Mouse (Mus musculus) frontal cortex, postnatal 14 days (tissue): ENCODE data around the gene Yaf2.

Experiments used
- DNase-seq, 2 experiments: peaks; one replicate each; pipeline ENCODE4 v3.0.0; 2022; ENCODE audit warnings: low spot score in 2 of 2

The Yaf2 gene

DNA sequence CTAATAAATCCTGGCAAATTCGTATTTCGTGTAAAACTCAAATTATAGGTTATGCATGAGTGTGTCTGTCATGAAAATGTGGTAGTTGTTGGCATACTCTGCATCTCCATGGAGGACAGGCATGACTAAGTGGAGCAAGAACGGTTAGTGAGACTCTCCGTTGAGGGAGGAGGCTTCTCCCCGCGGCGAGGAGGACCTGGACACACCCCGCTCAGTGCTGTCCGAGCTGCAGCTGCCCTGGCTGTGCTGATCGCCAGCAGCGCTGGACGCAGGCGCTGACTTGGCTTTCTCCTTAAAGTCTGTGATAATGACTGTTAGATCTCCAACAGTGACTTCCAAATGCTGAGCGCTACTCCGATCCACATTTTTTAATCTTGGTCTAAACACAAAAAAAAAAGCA is 51.5 kb downstream of the Yaf2 start:
- no peak for DNase-seq

DNA sequence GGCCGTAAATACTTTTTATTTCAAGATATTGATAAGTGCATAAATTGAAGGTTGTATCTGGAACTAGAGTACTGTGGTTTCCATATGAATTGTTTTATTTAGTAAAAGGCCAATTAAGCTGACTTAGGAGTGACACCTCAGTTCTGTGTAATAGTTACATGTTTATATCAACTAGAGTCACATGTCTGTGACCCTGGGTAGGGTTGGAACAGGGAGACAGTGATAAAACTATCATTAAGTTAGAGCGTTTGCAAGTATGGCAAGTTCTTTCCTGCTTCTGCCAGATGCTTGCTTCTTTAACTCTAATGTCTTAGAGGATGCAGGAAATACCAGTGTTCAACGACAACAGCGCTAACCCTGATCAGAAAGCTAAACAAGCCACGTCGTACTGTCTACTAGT is 52.4 kb downstream of the Yaf2 start:
- DNase-seq, result no peak

DNA sequence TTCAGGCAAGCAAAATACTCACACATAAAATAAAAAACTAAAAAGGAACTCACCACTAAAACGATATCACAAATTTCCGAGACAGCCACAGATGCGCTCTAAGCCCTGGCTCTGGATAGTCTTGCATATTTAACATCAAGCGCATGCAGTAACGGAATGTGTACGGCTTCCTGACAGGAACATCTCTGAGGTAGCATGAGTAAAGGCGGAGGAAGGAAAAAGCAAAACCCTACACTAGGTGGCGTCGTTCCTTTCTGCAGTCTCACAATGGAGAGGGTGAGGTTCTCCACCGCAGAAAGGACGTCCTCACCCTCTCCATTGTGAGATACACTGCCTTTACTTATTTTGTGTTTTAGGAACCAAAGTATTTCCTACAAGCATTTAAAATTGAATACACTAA is 53.4 kb downstream of the Yaf2 start:
- no peak for DNase-seq

DNA sequence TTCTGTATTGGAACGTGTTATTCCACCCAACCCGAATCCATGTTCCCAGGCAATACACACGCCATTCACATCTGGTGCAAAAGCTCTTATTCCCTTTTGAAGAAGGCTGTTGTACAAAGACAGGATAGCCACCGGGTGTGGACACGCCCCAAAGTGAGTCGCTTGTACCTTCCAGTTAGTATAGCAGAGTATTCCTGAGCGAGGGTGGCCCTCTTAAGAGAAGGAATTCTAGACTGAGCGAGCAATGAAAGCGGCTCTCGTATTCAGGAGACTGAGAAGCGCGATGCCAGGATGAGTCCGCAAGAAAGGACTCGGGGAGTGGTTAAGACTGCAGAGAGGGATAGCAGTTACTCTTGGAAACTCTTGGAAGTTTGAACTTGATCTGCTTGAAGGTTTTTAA is 60.5 kb downstream of the Yaf2 start:
- DNase-seq, result peak in 1 of 2 experiments; percentile 7

DNA sequence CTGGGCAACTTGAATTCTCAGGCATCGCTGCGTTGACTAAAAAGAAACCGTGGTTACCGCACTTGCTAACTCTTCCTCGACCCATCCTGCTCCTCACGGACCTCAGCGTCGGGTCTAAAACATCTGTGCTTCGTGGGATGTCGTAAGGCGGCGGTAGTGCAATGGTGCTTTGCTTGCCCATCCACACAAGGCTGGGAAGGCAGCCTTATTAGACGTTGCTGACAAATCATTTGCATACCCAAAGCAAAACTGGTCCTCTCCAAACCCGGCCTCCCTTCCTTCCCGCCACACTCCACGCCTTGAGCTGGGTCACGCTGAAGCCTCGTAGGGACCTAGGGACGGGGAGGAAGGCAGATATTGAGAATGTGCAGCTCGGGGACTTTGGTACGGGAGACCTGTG is 61.1 kb downstream of the Yaf2 start:
- no peak for DNase-seq

DNA sequence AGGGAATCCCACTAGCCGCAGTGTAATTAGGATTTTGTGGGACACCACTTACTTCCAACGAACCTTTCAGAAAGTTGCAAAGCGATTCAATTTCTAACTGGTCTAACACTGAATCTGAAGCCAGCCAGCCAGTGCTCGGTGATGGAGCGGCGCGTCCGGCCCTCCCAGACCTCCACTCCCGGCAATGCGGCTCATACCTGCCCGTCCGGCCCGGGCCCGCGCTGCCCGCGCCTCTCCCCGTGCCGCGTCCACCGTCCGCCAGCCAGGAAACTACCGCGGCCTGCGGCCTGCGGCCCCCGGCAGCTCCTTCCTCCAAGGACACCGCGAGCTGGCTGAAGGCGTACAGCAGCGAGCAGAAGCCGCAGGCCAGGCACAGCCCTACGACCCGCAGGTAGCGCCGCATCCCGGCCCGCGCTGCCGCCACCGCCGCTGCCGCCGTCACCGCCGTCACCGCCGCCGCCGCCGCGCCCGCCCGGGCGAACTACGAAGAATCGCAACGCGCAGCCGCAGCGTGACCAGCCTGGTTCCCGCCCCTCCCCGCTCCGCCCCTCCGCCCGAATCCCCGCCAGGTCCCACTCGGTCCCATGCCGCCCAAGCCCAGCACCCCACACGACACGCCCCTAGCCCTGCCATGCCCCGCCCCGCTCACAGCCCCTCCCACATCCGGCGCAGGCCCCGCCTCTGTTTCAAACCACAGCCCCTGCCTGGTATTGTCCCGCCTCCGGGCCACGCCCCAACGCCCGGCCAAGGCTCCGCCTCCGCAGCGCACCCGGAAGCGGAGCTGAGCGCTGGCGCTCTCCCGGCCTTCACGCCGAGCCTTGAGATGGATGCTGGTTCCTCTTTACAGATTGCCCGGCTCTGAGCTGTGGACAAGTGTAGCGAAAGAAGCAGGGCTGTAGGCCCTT is 61.8 kb downstream of the Yaf2 start, which contains the start of gene Gxylt1:
Gene Gxylt1 (minus strand): TSS at position 501 of the 905 bp plus-strand sequence.
- DNase-seq, result peak; percentile 98 to 100

DNA sequence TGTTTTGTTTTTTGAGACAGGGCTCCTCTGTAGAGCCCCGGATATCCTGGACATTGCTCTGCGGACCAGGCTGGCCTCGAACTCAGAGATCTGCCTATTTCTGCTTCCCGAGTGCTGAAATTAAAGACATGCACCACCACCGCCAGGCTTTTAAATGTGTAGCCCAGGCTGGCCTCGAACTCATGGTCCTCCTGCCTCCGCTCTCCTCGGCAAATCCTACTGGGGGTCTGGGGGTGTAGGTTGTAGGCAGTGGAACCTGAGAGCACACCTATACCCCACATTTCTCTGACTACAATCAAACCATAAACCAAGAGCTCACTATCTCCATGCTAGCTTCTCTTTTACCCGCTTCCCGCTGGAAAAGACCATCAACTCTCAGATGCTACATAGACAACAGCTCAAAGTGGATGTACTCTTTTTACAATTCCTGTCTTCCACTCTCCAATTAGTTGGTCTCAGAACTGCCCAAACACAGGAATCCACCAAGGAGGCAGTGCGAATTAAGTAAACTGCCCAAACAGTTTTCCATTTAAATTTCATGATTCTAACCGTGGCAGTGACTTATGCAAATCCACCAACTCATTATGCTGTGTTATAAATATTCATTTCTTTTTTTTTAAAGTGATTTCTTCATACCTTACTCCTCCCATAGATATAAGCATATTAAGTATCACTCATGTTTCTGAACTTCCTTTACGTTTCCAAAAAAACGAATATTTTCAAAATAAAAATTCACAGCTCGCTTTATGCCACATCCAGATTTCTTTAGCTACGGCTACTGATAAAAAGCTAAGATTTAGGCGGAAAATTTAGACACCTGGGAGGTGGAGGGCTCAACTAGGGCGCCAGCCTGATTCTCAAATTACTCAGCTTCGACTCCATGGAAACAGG is 62.7 kb downstream of the Yaf2 start:
- DNase-seq, result no peak

DNA sequence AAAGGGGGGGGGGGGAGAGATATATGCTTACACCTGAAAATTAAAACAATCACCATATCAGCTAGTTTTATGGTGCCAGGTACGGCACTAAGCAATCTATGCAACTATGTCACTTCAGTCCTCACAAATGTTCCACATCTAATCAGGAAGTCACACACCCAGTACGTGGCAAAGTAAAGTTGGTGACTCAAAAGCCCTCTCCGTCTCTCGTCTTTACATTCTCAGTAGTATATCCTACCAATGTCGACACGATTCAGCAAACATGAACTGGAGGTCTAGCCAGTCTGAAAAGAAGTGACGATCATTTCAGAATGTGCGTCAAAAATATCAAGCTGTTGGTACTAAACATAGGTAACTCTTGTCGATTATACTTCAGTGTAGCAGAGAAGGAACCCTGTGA is 63.8 kb downstream of the Yaf2 start:
- no peak for DNase-seq

DNA sequence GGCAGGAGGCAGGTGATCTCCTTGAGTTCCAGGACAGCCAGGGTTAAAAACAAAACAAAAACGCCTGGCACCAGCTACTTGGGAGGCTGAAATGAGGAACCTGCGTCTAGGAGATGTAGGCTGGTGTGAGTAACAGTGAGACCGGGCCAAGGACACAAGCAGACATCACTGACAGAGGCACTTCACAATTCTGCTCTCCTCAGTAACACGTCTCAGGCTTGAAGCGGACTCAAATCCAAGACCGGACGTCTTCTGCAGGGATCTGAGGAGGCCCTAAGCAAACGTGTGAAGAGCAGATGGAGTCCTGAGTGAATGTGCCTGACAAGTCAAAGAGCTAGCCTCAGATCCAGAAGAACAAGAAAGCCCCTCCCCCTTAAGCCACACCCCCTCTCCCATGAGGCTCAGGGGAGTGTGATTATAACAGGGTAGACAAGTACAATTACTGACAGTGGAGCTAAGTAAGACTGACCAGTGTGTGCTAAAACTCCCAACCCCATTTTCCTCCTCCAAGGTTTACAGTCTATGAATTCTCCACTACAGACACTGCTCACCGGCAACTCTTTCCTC is 66.4 kb downstream of the Yaf2 start:
- no peak for DNase-seq

DNA sequence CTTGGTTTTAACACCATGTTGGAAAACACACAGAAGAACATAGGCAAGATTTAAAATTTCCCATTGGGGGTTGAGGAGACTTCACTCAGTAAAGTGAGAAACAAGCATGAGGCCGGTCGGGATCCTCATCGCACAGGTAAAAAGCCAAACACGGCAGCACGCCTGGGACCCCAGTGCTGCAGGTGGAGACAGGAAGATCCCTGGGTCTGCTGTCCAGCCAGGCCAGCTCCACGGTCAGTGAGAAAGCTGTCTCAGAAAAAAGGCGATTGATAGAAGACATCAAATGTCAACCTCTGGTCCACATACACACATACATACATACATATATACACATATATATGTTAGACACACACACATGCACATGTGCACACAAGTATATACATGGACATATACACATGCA is 67.2 kb downstream of the Yaf2 start:
- DNase-seq, result no peak

DNA sequence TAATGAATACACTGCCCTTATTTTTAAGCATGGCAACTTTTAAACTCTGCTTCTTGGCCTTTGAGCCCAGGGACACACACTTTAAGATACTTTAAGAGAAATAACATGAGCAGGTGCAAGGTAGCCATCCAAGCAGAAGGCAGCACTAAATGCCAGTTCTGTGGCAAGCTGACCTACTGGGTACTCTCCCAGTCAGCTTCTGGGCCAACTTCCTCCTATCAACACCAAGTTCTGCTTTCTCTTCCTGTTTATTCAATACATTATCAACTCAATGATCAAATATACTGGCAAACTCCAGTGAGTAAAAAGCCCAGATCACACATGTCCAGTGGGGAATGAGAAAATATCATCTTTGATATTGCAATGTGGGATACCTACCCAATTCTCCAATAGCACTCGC is 68.7 kb downstream of the Yaf2 start:
- no peak for DNase-seq

DNA sequence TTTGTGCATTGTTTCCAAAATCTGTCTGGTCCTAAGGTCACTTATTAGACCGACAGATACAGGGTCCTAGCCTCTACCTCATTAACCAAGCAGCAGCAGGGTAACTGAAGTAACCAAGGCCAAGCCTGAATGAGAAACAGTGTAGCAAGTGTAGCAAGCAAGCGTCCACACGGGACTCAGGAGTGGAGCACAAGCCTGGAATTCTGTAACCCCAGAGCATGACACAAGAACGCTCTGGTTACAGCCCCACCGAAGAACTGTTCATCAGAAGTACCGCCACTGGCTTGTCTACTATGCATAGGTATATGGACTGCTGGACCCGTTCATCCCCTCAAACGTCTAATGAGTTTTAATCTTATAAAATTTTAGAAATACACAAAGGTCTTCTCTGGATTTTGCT is 69.3 kb downstream of the Yaf2 start:
- DNase-seq, result no peak

DNA sequence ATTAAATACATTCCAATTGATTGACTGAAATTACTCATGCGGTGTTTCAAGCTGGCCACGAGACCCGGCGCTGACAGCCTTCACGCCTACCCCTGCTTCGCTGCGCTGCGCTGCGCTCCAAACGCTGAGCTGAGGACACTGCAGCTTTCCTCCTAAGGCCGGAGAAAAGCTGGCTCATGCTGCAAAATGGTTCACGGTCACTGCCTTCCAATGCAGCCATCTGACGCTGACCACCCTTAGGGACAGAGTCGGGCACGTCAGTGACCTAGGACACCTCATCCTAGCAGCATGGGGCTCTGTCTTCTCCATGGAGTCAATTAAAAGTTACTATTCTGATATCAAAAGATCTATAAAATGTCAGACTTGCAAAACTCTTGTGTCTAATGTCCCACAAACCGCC is 70.4 kb downstream of the Yaf2 start:
- DNase-seq, result no peak

DNA sequence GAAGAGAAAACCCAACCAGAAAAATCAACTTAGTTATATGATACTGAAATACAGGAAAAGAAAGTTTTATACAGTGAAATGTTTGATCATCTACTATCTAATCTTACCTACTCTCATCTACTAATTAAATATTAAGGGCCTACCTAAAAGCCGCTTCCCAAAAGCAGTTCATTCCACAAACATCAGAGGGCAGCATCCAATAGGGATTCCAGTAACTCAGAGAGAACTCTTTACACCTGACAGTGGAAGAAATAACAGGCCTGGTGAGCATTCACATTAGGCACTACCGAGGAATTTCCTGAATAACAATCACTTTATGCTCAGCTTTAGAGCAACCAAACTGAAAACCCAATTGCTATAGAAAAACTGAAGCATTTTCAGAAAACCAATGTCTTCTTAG is 71.0 kb downstream of the Yaf2 start:
- DNase-seq, result peak in 1 of 2 experiments; percentile 52

DNA sequence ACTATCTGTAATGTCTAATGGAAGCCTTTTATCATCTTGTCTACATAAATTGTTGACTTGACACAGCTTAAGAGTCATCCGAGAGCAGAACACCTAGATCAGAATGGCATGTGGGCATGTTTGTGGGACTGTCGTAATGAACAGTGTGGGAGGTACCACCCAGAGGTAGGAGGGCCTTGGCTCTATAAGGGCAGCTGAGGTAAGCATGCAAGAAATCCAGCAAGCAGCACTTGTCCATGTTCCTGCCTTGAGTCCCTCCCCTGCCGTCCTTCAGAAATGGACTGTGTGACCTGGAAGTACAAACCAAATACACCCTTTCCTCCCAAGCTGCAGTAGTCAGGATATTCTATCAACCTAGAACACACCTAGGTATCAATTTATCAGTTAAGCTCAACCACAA is 71.5 kb downstream of the Yaf2 start:
- no peak for DNase-seq

DNA sequence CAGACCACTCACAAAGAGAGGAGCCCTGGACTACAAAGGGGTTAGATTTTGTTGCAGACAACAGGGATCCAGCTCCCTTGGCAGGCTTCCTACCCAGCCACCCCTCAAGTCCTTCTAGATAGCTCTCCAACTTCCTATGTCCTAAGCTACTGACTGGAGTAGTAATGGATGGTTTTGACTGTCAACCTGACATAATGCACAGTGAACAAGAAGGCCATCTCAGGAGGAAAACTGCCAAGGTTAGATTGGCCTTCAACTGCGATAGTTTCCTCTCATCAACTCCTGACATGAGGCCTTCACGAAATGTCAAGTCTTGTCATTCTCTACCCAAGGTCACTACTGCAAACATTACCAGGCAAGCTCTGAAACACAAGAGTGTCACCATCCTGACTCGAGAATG is 72.5 kb downstream of the Yaf2 start:
- no peak for DNase-seq

DNA sequence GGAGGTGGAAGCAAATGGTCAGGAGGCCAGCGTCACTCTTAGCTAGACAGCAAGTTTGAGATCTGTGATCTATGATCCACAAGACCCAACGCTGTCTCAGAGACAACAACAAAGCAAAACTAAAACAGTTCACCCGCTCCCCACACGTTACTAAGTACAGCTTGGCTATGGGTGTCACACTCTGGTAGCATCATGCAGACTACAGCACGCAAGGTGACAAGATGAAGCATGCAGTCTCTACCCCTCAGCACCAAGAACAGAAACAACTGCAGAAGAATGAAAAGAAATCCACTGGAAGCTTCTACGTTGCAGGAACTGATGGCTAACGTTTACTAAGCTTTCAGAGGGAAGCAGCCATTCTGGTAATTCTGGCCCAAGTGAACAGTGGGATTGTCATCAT is 73.2 kb downstream of the Yaf2 start:
- no peak for DNase-seq

DNA sequence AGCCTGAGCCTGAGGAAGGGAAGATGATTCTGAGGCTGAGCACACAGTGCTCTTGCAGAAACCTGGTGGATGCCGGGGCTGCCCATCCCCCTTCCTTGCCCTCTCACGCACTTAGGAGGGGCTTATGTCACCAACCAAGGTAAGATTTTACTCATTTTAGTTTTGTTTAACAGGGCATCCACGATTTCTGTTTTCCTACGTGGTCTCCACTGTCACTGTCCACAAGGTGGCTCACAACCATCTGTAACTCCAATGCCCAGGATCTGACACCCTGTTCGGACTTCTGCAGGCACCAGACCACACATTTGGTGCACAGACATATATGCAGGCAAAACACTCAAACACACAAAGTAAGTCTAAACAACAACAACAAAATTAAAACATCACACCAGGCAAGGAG is 73.9 kb downstream of the Yaf2 start:
- no peak for DNase-seq

DNA sequence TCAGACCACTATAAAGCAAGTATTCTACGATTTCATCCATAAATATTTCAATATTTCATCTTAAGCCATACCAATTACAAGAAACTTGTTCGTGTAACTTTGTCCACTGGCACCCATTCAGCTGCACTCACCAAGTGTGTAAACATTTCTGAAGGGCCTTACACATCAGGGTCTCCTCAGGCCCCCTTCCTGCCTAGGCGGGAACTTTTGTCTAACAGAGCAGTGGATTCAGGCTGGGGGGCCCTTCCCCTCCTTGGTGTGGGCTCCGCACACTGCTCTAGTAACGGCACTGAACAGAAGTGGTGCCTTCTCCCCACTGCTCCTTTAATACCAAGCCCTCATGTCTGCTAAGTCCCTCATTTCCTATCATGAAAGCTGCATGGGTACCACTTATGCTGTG is 74.5 kb downstream of the Yaf2 start:
- DNase-seq, result no peak

DNA sequence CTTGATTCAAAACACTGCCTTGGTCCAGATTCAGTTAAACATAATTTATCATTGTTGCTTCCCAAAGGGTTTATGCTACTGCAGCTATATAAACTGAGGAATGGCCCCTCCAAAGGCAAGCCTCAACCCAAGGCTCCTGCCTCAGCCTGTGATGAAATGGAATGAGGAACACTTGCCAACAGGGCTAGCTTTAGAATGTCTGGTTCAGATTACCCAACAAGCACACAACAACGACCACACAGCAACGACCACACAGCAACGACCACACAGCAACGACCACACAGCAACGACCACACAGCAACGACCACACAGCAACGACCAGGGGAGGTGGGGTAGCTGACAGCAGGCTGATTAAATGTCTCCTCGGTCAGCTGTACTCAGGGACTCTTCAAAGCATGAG is 76.8 kb downstream of the Yaf2 start:
- no peak for DNase-seq

DNA sequence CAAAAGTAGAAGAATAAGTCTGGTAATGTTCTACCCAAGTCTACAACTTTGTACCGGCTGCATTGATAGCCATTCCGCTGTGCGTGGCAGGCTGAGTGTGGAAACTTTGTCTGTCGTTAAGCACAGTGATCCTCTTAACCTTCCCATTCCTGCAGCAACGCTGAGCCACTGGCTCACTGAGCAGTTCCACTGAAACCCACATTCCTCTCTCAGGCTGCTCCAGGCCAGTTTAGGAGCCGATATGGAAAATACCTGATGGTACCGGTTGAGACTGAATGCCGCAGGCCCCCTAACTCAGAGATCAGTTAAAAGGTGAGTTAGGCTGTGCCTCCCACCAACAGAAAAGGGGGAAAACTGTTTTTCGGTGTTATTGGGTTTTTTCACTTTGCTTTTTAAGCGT is 81.4 kb downstream of the Yaf2 start:
- no peak for DNase-seq

DNA sequence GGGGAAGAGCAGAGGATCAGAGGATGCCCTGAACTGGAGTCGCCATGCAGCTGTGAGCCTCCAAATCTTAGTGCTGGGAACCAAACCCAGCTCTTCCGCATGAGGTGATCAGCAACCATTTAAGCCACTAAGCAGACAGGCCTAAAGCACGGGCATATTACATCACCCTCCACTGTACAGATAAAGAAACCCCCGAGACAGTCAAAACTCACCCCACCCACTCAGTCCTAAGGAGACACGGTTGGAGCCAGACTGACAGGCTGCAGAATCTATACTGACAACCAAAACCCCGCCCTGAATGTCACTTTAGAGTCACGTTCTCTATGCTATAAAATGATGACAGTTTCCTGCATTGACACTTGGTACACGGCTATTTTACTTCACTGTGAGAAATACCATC is 83.6 kb downstream of the Yaf2 start:
- DNase-seq, result no peak

DNA sequence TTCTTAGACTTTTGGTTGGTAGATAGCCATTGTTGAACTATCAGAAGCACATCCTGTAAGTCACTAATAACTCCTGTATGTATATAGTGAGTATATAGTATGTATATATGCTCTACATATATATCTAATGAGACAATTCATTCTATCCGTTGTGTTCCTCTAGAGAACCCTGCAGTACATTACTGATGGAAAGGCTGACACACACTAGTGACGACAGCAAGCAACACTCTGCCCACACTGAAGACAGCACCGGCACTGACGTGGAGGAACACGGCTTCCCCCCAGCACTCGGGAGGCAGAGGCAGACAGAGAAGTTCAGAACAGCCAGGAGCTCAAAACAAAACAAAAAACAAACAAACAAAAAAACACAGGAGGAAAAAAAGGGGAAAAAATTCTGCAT is 84.3 kb downstream of the Yaf2 start:
- no peak for DNase-seq
